Mouse (Mus musculus) cerebellum, adult (tissue): ENCODE results near the gene Shpk.

ENCODE experiments used
- ATAC-seq: cut with Nextera tagmentation; 2 replicates; pipeline ENCODE4 v1.9.2; 2017; ENCODE audit warnings: mild to moderate bottlenecking, moderate library complexity, mixed read lengths; ENCODE audit not compliant: insufficient number of reproducible peaks, low FRiP score, low TSS enrichment

The Shpk gene

DNA sequence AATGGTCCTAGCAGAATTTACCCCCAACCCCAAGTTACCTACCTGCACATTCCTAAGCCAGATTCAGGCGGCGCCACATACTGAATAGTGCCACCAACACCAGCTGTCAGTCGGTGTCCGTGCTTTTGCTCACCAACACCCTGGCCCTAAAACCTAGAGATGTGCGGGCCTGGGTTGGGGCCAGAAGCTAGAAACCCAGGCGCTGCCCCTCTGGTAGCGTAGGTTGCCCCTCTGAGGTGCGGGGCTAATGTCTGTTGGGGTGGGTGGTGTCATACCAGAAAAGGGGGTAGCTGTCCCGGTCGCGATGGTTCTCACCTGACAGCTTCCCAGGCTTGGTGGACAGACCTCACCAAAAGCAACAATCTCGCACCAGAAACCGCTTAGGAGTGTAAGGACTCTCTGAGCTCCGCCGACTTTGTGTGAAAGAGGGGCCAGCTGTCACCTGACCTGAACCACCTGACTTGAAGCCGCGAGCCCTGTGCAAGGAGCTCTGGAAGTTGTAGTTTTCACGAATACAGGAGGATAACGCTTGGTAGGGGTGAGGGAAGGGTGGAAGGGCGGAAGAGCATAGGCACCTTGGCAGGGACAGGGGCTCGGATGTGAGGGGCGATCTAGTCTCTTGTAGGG, 544 bp upstream of the Shpk start, which contains the start of gene Ctns:
Ctns (minus strand) TSS at position 440 of the 627 bp plus-strand sequence.
- ATAC-seq = peak; percentile 94

DNA sequence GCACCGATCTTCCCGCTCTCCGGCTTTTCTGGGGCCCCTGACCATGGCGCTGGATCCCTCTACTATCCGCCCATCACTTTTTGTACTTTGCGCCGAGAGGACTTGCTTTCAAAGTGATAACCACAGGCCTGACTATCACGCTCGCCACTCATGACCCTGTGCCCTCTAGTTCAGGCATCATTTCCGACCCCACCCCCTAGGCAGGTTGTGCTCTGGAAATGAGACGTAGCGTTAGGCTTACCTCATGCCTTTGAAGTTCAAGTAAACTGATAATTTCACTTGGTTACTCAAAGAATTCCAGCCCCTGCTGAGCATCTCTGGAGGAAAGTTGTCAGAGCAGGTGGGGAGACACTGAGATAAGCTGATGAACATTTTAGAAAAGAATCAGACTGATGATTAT, 619 bp downstream of the Shpk start:
- ATAC-seq = no peak

DNA sequence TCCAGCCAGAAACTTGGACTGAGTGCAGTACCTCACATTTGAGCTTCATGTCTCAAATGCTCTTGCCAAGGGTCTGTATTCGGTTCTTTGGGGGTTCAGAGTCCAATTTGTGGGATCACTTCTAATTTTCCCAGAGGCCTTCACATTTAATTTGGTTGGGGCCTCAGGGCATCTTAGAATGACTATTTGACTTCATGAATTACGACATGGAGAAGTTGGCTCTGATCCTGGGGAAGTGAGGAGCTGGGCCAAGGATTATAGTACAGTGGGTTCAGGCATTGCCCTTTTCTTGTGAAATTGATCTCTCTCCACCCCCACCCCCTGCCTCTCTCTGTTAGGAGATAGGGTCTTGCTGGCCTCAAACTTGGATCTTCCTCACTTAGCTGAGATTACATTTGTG, 1.8 kb downstream of the Shpk start:
- no peak for ATAC-seq

DNA sequence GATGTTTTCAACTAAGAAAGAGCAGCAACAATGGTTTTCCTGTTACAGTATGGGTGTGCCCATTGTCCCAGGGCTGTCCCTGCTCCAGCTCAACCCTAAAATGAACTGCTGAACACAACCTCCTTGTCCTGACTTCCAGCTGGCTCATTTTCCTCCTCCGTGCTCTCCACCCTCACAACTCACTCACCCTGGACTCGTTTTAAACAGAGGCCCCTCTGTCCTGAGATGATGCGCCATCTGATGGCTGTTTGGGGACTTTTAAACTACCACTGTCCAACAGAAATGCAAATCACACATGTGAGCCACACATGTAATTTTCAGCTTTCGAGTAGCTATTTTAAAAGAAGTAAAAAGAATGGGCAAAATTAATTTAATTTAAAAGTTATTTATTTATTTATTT, 2.3 kb downstream of the Shpk start:
- ATAC-seq = no peak

DNA sequence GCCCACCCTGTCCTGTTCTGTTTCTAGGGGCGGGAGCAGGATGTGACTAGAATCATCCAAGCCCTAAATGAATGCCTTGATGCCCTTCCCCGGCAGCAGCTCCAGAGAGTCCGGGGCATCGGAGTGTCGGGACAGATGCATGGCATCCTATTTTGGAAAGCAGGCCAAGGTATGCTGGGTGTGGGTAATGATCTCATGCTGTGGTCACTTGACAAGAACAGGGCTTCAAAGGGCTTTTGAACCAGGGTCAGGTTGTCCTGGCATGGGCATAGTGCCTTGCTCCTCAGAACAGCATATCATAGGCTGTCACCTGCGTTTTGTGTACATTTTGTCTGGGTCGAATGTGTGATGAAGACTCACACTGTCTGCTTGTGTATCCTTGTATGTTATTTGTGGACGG, 4.6 kb downstream of the Shpk start:
- ATAC-seq = no peak

DNA sequence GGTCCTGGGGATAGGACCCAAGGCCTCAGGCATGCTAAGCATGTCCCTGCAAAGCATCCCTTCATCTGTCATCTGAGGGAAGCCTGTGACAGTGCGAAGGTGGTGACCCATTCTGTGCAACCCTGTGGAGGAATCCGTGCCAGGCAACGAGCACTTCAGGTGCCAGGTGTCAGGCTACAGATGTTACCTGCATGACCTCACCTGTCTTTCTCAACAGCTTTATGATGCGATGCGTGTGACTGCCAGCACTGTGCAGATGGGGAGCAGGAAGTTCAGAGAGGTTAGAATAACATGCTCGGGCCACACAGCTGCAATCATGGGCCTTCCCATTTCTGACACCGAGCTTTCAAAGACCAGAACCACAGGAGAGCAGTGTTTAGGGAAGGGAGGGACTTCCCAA, 5.9 kb downstream of the Shpk start:
- ATAC-seq = no peak

DNA sequence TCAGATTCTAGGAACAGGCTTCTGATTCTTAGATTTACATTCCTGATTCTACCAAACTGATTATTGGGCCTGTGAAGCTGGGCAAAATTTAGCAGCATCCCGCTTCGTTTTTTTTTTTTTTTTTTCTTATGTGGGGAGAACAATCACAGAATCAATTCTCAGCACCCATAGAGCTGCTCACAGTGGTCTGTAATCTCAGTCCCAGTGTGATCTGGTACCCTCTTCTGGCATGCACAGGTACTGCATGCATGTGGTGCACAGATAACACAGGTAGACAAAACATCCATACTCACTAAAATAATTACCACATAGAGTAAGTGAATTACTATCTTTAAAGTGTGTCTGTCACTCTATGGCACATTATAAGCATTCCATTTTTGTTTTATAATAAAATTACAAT, 8.4 kb downstream of the Shpk start:
- ATAC-seq = no peak

DNA sequence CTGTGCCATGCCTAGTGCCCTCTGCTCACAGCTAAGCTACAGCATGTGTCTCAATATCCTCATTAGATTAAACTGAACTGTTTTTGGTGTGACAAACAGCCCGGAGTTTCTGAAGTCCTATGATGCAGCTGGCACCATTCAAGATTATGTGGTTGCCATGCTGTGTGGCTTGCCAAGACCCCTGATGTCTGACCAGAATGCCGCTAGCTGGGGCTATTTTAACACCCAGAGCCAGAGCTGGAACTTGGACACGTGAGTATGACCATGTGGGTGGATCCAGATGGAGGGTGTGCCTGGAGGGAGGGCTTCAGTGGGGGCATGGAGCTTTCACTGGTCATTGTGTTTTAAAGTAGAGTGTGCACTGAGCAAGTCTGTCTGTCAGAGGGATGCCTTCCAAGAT, 14.7 kb downstream of the Shpk start:
- no peak for ATAC-seq

DNA sequence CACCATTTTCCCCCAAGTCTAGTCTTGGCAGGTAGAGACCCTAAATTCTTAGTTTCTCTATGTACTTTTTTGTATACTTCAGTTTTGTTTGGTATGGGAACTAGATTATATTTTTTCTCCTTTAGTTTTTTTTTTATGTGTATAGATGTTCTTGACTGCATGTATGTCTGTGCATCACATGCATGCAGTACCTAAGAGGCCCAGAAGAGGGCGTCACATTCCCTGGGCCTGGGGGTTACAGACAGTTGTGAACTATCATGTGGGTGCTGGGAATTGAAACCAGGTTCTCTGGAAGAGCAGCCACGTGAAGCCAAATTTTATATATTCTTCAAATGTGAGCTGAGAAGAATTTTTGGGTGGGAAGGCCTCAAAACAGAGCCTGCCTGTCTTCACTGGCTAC, 20.4 kb downstream of the Shpk start:
- ATAC-seq = no peak

DNA sequence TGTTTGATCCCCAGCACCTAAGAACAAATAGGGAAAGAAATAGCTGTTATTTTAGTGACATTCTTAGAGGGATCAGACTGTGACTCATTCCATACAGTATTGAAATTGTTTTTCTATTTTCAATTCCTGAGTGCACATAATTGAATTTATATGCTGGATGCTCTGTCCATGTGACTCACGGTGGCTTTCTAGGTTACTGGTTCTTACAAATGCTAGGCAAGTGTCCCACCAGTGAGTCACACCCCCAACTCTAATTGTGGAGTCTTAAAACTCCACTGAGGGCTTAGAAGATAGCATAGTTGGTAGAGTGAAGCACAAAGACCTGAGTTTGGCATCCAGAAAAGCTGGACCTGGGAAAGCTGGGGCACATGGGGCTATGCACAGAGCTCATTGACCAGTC, 21.4 kb downstream of the Shpk start:
- no peak for ATAC-seq

DNA sequence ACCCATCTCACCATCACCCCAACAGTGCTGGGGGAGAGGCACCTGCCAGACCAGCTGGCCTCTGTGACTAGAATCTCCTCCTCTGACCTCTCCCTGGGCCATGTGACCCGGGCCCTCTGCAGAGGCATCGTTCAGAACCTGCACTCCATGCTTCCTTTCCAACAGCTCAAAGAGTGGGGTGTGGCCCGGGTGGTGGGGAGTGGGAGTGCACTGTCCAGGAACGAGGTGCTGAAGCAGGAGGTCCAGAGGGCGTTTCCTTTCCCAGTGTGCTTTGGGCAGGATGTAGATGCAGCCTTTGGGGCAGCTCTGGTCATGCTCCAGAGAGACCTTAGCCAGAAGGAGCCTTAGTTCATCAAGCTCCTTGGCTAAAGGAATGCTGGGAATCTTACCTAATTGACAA, 23.6 kb downstream of the Shpk start:
- ATAC-seq = no peak; the same call in 1 of the 2 replicates

DNA sequence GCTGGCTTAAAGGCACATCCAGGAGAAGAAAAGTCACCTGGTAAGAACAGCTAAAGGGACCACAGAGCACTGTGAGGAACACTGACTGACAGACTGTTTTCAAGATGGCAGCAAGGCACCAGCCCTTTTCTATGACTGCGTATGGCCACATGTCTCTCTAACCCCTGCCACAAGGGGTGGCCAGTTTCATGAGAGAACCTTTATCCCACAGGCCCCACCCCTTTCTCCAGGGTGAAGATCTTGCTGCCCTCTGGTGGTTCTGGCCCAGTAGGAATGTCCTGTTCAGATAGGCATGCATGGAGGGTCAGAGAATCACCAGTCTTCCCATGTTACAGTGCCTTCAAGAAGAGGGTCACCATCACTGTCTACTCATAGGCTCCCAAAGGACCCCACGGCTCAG, 24.7 kb downstream of the Shpk start:
- ATAC-seq = no peak

DNA sequence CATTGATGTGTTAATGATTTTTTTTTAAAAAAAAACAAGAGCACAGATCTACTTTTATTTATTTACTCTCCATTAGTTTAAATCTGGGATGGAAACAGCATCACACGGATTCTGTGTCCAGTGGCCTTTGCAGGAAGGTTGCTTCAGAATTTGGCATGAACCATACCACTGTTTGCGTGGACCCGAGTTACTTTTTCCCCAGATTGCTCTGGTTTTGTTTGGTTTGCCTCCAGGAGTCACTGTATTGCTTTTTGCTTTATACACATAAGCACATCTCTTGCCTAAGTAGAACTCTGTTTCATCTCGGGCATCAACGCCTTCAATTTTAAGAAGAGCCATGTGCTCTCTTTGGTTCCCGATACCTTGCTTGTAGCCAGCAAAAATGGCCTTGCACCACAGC, 26.6 kb downstream of the Shpk start:
- no peak for ATAC-seq

DNA sequence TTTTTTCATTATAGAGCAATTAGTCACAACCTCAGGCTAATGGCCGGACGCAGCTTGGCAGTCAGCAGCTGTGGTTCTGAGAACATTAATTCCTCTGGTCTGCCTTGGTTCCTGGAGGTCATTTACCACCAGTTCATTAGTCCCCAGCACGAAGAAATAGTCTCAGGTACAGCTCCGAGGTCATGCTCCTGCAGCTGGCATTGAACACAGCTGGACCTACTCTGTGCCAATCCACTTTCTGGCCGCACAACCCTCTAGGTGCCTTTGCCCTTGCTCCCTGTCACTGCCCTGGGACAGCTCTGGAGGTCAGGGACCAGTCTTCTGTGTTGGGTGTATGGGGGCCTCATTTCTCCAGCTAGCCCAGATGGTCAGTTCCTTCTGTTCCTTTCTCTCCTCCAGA, 29.6 kb downstream of the Shpk start:
- no peak for ATAC-seq

DNA sequence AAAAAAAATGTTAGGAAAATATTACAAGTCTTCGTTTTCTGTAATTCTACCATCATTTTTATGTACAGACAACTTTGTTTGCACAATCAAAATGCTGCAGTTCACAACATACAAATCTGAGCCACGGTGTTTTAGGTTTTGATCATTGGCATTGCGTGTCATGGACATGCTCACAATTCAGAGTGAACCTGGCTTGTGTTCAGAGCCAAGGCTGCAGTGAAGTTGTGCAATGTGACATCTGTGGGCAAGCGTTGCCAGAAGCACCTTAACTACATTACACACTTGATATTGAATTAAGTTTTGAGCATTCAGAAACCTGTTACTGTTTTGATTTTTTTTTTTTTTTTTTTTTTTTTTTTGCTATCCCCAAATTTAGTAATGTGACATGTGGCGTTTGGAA, 30.8 kb downstream of the Shpk start:
- ATAC-seq = no peak

DNA sequence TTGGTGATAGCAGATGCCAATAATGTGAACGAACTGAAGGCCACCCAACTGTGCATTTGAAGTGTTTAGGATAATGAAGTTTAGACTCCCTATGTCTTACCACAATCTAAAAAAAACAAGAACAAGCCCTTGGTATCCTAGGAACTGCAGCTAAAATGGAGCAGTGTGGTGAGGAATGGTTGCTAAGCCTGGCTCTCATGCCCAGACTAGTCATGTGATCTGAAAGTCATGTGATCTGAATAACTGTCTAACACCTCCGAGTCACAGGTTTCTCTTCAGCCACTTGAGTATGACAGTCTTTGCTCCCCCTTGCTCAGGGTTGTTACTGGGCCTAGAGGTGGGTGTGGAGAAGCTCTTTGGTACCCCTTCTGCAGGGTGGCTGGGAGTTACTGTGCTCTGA, 33.3 kb downstream of the Shpk start:
- no peak for ATAC-seq

DNA sequence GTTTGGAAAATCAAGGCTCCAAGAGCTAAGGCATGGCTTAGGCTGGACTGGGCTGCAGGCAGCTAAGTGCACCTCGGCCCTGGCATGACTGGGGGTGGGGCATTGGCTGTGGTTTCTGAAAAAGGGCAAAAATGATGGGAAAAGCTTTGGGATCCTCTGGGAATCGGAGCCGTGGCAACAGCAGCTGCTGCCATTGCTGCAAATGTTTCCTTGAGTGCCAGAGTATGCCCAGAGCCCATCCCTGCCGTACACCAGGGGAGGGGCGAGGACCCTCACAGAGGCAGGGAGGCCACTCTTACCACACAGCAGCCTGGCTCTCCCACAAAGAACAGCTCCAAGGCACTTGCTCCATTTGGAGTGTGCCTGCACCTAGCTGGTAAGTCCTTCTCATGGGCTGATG, 34.7 kb downstream of the Shpk start, which contains the start of gene Trpv1:
Trpv1 (plus strand) TSS at position 301 of the 400 bp plus-strand sequence.
- ATAC-seq = no peak

DNA sequence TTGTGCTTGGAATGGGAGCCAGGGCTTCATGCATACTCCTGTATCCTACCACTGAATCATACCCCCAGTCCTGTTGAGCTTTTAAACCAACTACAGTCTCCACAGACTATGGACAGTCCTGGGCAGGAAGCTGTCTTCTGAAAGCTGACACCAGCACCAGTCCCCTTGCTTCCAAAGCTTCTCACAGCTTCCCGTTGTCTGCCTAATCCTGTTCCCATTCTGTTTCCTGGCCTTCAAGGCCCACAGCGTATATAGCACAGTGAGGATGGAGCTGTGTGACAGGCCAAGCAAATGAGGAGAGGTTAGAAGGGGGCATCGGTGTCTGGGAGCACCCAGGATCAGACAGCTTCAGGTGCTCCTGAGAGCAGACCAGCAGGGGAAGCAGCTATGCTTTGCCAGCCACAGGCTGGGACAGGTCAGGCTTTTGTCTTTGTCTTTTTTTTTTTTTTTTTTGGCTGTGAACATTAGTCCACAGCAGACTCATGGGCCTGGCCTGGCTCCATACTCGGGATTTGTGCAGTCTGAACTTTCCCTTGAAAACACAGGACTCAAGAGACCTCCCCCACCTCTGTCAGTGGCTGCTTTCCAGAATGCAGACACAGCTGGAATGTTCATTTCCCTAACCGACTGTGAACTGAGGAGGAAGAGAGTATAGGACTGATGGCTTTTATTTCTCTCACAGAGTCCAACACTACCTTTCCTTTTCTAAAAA, 36.9 kb downstream of the Shpk start:
- ATAC-seq = no peak

DNA sequence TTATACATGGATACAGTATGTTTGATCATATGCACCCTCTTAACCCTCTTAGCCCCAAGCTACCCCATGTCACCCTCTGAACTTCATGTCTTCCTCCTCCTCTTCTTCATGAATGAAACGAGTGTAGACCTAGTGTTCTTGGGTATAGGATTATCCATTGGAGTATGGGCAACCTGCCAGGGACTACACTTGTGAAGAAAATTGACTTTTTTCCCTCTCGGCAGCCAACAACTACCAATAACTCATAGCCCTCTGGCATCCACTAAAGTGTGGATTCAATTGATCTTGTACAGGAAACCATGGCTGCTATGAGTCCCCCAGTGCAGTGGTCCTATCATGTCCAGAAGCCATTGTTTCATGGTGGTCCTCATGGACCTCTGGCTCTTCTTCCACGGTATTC, 37.5 kb downstream of the Shpk start:
- ATAC-seq = no peak

DNA sequence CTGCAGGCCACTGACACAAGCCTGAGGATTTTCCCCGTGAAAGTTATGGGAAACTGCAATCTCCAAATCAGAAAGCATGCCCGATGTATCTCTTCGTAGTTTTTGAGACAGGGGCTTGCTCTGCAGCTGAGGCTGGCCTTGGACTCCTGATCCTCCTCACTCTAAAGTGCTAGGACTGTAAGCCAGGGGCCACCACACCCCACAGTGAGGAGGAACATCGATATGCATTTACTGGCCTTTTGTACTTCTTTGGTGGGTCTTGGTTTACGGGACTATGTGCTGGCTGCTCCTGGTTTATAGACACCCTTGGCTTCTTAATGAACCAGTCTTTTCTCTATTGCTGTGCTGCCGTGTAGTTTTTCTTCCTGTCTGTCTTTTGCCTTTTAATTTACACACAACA, 42.9 kb downstream of the Shpk start:
- ATAC-seq = no peak

DNA sequence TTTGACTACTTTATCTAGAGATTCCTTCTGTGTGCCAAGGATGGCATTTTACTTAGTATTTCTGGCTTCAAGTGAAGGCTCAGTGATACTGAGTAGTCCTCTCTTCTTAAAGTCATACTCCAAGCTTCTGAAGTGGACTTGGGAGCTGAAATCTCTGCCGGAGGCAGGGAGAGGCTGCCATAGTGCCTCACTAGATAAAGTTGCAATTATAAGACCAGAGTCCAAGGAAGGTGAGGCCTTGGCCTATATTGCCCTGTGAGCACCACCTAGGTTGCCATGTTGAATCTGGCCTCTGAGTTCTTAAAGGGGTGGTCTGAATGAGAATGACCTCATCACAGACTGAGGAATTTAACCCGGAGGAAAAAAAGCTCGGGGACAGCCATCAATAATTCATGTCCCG, 43.5 kb downstream of the Shpk start:
- ATAC-seq = no peak

DNA sequence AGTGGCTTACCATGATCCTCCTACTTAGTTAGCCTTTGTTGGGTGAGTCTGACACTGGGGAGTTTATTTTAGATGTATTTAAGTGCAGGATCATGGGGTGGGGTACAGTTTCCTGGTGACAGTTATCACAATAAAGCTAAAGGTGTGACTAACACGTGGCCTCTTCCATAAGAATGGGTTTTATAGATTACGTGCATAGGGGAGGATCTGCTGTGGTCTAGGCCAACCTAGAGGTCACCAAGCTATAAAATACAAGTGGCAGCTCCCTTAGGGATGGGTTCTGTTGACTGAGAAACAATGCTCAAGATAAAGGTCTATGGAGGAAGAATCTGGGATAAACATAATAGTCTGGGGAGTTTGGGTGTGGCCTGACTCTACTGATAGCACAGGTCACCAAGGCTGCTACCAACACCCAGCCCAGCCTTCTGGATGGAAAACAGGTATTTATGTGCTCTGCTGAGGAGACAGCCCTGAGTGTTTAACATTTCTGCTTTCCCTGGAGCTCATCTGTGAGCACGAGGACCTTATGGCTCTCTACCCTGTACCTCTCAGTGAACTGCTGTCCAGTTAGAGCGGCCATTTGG, 58.2 kb downstream of the Shpk start:
- ATAC-seq = no peak
